Mouse (Mus musculus): ENCODE data around the gene Cdh13. TPM values are rescaled to one million over a fixed set of nuclear protein-coding genes. Genes with fewer than 3 reads are reported as not detected.

Cdh13 gene
- polyA plus RNA-seq, 1 experiment from 2014 or later: 18.2 TPM

GRCm38 (mm10) chr8:118827726-118828125, 544.2 kb downstream of the Cdh13 start:
- Histone ChIP-seq H3K27ac (ENCODE audit: low read depth) (no peak overlapping the region), H3K4me3 (ENCODE audit: low read depth, low read length) (no peak overlapping the region), H3K27me3 (replicated peaks; ENCODE audit: control insufficient read depth, insufficient read depth, low read length) (no peaks in the 10 kb centered on the region), H3K4me2 (ENCODE audit: low read length) (no peak overlapping the region), H3K36me3 (ENCODE audit: control insufficient read depth, insufficient read depth, low read length) (no peaks in the 10 kb centered on the region), H3K9me3 (ENCODE audit: control insufficient read depth, low read length) (no peaks in the 10 kb centered on the region), H3K4me1 (replicated peaks; ENCODE audit: control insufficient read depth, insufficient read depth, low read length) (no peaks in the 10 kb centered on the region), H3K9ac (ENCODE audit: low read length) (no peak overlapping the region)
- DNase-seq (ENCODE audit: low spot score) (no peak), ATAC-seq (replicated peaks; ENCODE audit: low FRiP score, low TSS enrichment, low read depth) (no peak)
- 89% methylated on average over 6 of the region's 6 CpGs for WGBS

GRCm38 (mm10) chr8:118830291-118830690, 546.8 kb downstream of the Cdh13 start:
- H3K36me3 ChIP-seq (ENCODE audit: control insufficient read depth, insufficient read depth, low read length): no peaks in the 10 kb centered on the region
- DNase-seq (ENCODE audit: low spot score) (no peak), ATAC-seq (replicated peaks; ENCODE audit: low FRiP score, low TSS enrichment, low read depth) (no peak)
- H3K27me3 ChIP-seq (replicated peaks; ENCODE audit: control insufficient read depth, insufficient read depth, low read length): no peaks in the 10 kb centered on the region
- no peak overlapping the region for H3K4me3 ChIP-seq (ENCODE audit: low read depth, low read length)
- WGBS: 68% methylated on average over 5 of the region's 5 CpGs
- no peak overlapping the region for H3K27ac ChIP-seq (ENCODE audit: low read depth)
- no peak overlapping the region for H3K9ac ChIP-seq (ENCODE audit: low read length)
- no peaks in the 10 kb centered on the region for H3K9me3 ChIP-seq (ENCODE audit: control insufficient read depth, low read length)
- no peaks in the 10 kb centered on the region for H3K4me1 ChIP-seq (replicated peaks; ENCODE audit: control insufficient read depth, insufficient read depth, low read length)
- no peak overlapping the region for H3K4me2 ChIP-seq (ENCODE audit: low read length)

GRCm38 (mm10) chr8:118831026-118831425, 547.5 kb downstream of the Cdh13 start:
- no peaks in the 10 kb centered on the region for H3K9me3 ChIP-seq (ENCODE audit: control insufficient read depth, low read length)
- DNase-seq (ENCODE audit: low spot score) (no peak), ATAC-seq (replicated peaks; ENCODE audit: low FRiP score, low TSS enrichment, low read depth) (no peak)
- H3K36me3 ChIP-seq (ENCODE audit: control insufficient read depth, insufficient read depth, low read length): no peaks in the 10 kb centered on the region
- WGBS: 82% methylated on average over 10 of the region's 10 CpGs
- no peak overlapping the region for H3K4me3 ChIP-seq (ENCODE audit: low read depth, low read length)
- no peak overlapping the region for H3K4me2 ChIP-seq (ENCODE audit: low read length)
- no peak overlapping the region for H3K27ac ChIP-seq (ENCODE audit: low read depth)
- H3K9ac ChIP-seq (ENCODE audit: low read length): no peak overlapping the region
- no peaks in the 10 kb centered on the region for H3K27me3 ChIP-seq (replicated peaks; ENCODE audit: control insufficient read depth, insufficient read depth, low read length)
- H3K4me1 ChIP-seq (replicated peaks; ENCODE audit: control insufficient read depth, insufficient read depth, low read length): no peaks in the 10 kb centered on the region

GRCm38 (mm10) chr8:118838801-118839200, 555.3 kb downstream of the Cdh13 start:
- ATAC-seq (replicated peaks; ENCODE audit: low FRiP score, low TSS enrichment, low read depth): no peak
- Histone ChIP-seq H3K27me3 (replicated peaks; ENCODE audit: control insufficient read depth, insufficient read depth, low read length) (no peaks in the 10 kb centered on the region), H3K4me2 (ENCODE audit: low read length) (no peak overlapping the region), H3K27ac (ENCODE audit: low read depth) (no peak overlapping the region), H3K4me3 (ENCODE audit: low read depth, low read length) (no peak overlapping the region), H3K36me3 (ENCODE audit: control insufficient read depth, insufficient read depth, low read length) (no peaks in the 10 kb centered on the region), H3K9ac (ENCODE audit: low read length) (no peak overlapping the region), H3K4me1 (replicated peaks; ENCODE audit: control insufficient read depth, insufficient read depth, low read length) (0 out of 2 replicates have a peak, but pooled peaks cover 4% of the 10 kb centered on the region), H3K9me3 (ENCODE audit: control insufficient read depth, low read length) (no peaks in the 10 kb centered on the region)
- no peak for DNase-seq (ENCODE audit: low spot score)
- 65% methylated on average over 2 of the region's 2 CpGs for WGBS

GRCm38 (mm10) chr8:118845690-118846089, 562.2 kb downstream of the Cdh13 start:
- DNase-seq (ENCODE audit: low spot score) (no peak), ATAC-seq (replicated peaks; ENCODE audit: low FRiP score, low TSS enrichment, low read depth) (no peak)
- no peak overlapping the region for H3K27ac ChIP-seq (ENCODE audit: low read depth)
- no peaks in the 10 kb centered on the region for H3K36me3 ChIP-seq (ENCODE audit: control insufficient read depth, insufficient read depth, low read length)
- no peak overlapping the region for H3K4me3 ChIP-seq (ENCODE audit: low read depth, low read length)
- H3K27me3 ChIP-seq (replicated peaks; ENCODE audit: control insufficient read depth, insufficient read depth, low read length): no peaks in the 10 kb centered on the region
- no peak overlapping the region for H3K4me2 ChIP-seq (ENCODE audit: low read length)
- no peaks in the 10 kb centered on the region for H3K9me3 ChIP-seq (ENCODE audit: control insufficient read depth, low read length)
- H3K9ac ChIP-seq (ENCODE audit: low read length): no peak overlapping the region
- no peaks in the 10 kb centered on the region for H3K4me1 ChIP-seq (replicated peaks; ENCODE audit: control insufficient read depth, insufficient read depth, low read length)

GRCm38 (mm10) chr8:118848021-118848420, 564.5 kb downstream of the Cdh13 start:
- Histone ChIP-seq H3K27me3 (replicated peaks; ENCODE audit: control insufficient read depth, insufficient read depth, low read length) (no peaks in the 10 kb centered on the region), H3K9me3 (ENCODE audit: control insufficient read depth, low read length) (no peaks in the 10 kb centered on the region), H3K4me3 (ENCODE audit: low read depth, low read length) (no peak overlapping the region), H3K36me3 (ENCODE audit: control insufficient read depth, insufficient read depth, low read length) (no peaks in the 10 kb centered on the region), H3K9ac (ENCODE audit: low read length) (no peak overlapping the region), H3K4me1 (replicated peaks; ENCODE audit: control insufficient read depth, insufficient read depth, low read length) (no peaks in the 10 kb centered on the region), H3K27ac (ENCODE audit: low read depth) (no peak overlapping the region), H3K4me2 (ENCODE audit: low read length) (no peak overlapping the region)
- WGBS: 62% methylated on average over 5 of the region's 5 CpGs
- ATAC-seq (replicated peaks; ENCODE audit: low FRiP score, low TSS enrichment, low read depth) (no peak), DNase-seq (ENCODE audit: low spot score) (no peak)

GRCm38 (mm10) chr8:118849515-118849914, 566.0 kb downstream of the Cdh13 start:
- no peak for DNase-seq (ENCODE audit: low spot score)
- H3K4me1 ChIP-seq (replicated peaks; ENCODE audit: control insufficient read depth, insufficient read depth, low read length): no peaks in the 10 kb centered on the region
- WGBS: 81% methylated on average over 3 of the region's 3 CpGs
- H3K9me3 ChIP-seq (ENCODE audit: control insufficient read depth, low read length): no peaks in the 10 kb centered on the region
- no peaks in the 10 kb centered on the region for H3K36me3 ChIP-seq (ENCODE audit: control insufficient read depth, insufficient read depth, low read length)
- no peak overlapping the region for H3K4me3 ChIP-seq (ENCODE audit: low read depth, low read length)
- H3K27ac ChIP-seq (ENCODE audit: low read depth): no peak overlapping the region
- H3K27me3 ChIP-seq (replicated peaks; ENCODE audit: control insufficient read depth, insufficient read depth, low read length): no peaks in the 10 kb centered on the region
- 0 out of 2 replicates have a peak, but pooled peaks have one; percentile 8 for ATAC-seq (replicated peaks; ENCODE audit: low FRiP score, low TSS enrichment, low read depth)
- H3K9ac ChIP-seq (ENCODE audit: low read length): no peak overlapping the region
- no peak overlapping the region for H3K4me2 ChIP-seq (ENCODE audit: low read length)

GRCm38 (mm10) chr8:118850381-118850780, 566.8 kb downstream of the Cdh13 start:
- Histone ChIP-seq H3K27me3 (replicated peaks; ENCODE audit: control insufficient read depth, insufficient read depth, low read length) (no peaks in the 10 kb centered on the region), H3K4me3 (ENCODE audit: low read depth, low read length) (no peak overlapping the region), H3K4me2 (ENCODE audit: low read length) (no peak overlapping the region), H3K9ac (ENCODE audit: low read length) (no peak overlapping the region), H3K36me3 (ENCODE audit: control insufficient read depth, insufficient read depth, low read length) (no peaks in the 10 kb centered on the region), H3K4me1 (replicated peaks; ENCODE audit: control insufficient read depth, insufficient read depth, low read length) (no peaks in the 10 kb centered on the region), H3K27ac (ENCODE audit: low read depth) (no peak overlapping the region), H3K9me3 (ENCODE audit: control insufficient read depth, low read length) (no peaks in the 10 kb centered on the region)
- ATAC-seq (replicated peaks; ENCODE audit: low FRiP score, low TSS enrichment, low read depth) (no peak), DNase-seq (ENCODE audit: low spot score) (peak; percentile 83)
- WGBS: 21% methylated on average over 6 of the region's 6 CpGs

- Histone ChIP-seq H3K4me3 (ENCODE audit: low read depth, low read length) (no peak overlapping the region), H3K27ac (ENCODE audit: low read depth) (no peak overlapping the region), H3K9ac (ENCODE audit: low read length) (no peak overlapping the region), H3K4me1 (replicated peaks; ENCODE audit: control insufficient read depth, insufficient read depth, low read length) (no peaks in the 10 kb centered on the region), H3K4me2 (ENCODE audit: low read length) (no peak overlapping the region), H3K36me3 (ENCODE audit: control insufficient read depth, insufficient read depth, low read length) (no peaks in the 10 kb centered on the region), H3K9me3 (ENCODE audit: control insufficient read depth, low read length) (no peaks in the 10 kb centered on the region), H3K27me3 (replicated peaks; ENCODE audit: control insufficient read depth, insufficient read depth, low read length) (no peaks in the 10 kb centered on the region)
- ATAC-seq (replicated peaks; ENCODE audit: low FRiP score, low TSS enrichment, low read depth) (no peak), DNase-seq (ENCODE audit: low spot score) (no peak)
- 93% methylated on average over 10 of the region's 10 CpGs for WGBS
Observed at GRCm38 (mm10) chr8:118851361-118851760, 567.8 kb downstream of the Cdh13 start.

All from intestine, embryonic 14.5 days (tissue).